Mouse (Mus musculus): ENCODE data around the gene Tbx6.
A peak's percentile ranks its signal among the peaks of the same experiment; 100 is the strongest.

Gene Tbx6

GRCm38 (mm10) chr7:126795387-126796317 lies 14.4 kb downstream of the Tbx6 start:
- no peak for DNase-seq

- no peak for DNase-seq
These were observed 15.2 kb downstream of the Tbx6 start for GRCm38 (mm10) chr7:126796350-126796932.

GRCm38 (mm10) chr7:126797411-126798126 lies 16.3 kb downstream of the Tbx6 start, which contains the start of gene Fam57b:
Gene Fam57b, plus strand, starts transcription at chr7:126797668.
- no peak for DNase-seq

GRCm38 (mm10) chr7:126798127-126799049 lies 17.1 kb downstream of the Tbx6 start:
- peak; percentile 64 for DNase-seq

- DNase-seq = peak; percentile 99
These were observed 17.8 kb downstream of the Tbx6 start for GRCm38 (mm10) chr7:126799050-126799467.

- no peak for DNase-seq
These were observed 18.4 kb downstream of the Tbx6 start for GRCm38 (mm10) chr7:126799468-126800268.

- DNase-seq = no peak
These were observed 19.2 kb downstream of the Tbx6 start for GRCm38 (mm10) chr7:126800269-126801056.

- DNase-seq = no peak
These were observed 19.8 kb downstream of the Tbx6 start for GRCm38 (mm10) chr7:126801057-126801422.

- DNase-seq = no peak
These were observed 21.0 kb downstream of the Tbx6 start for GRCm38 (mm10) chr7:126802134-126802889.

GRCm38 (mm10) chr7:126803181-126803580 lies 21.9 kb downstream of the Tbx6 start:
- no peak for DNase-seq

- no peak for DNase-seq
These were observed 22.5 kb downstream of the Tbx6 start for GRCm38 (mm10) chr7:126803751-126804150.

- DNase-seq = no peak
These were observed 25.7 kb downstream of the Tbx6 start for GRCm38 (mm10) chr7:126806956-126807355.

GRCm38 (mm10) chr7:126807405-126807804 lies 26.1 kb downstream of the Tbx6 start:
- no peak for DNase-seq

GRCm38 (mm10) chr7:126808703-126809455 lies 27.6 kb downstream of the Tbx6 start:
- DNase-seq = peak; percentile 93

- no peak for DNase-seq
These were observed 28.6 kb downstream of the Tbx6 start for GRCm38 (mm10) chr7:126809723-126810369.

GRCm38 (mm10) chr7:126815726-126816222 lies 34.5 kb downstream of the Tbx6 start:
- DNase-seq = no peak

- DNase-seq = no peak
These were observed 35.2 kb downstream of the Tbx6 start for GRCm38 (mm10) chr7:126816494-126816893.

GRCm38 (mm10) chr7:126817595-126817994 lies 36.3 kb downstream of the Tbx6 start:
- no peak for DNase-seq
